Mouse (Mus musculus) ES-E14 (cell line): ENCODE measurements around the gene Ctns. TPM values are rescaled to one million over a fixed set of nuclear protein-coding genes. Genes with fewer than 3 reads are reported as not detected.

Source experiments
- DNase-seq: peaks from one replicate; pipeline ENCODE4 v3.0.0-alpha.2; 2013; ENCODE audit warnings: low read depth, low spot score
- H3K27ac ChIP-seq: 2 replicates; pipeline ENCODE4 v1.5.1; 2012; ENCODE audit warnings: low read depth, mild to moderate bottlenecking, low read length, moderate library complexity, mixed read lengths; ENCODE audit not compliant: poor library complexity, insufficient read depth, severe bottlenecking
- H3K36me3 ChIP-seq: 2 replicates; pipeline ENCODE4 v1.6.1; 2012; ENCODE audit warnings: mild to moderate bottlenecking, low read length, moderate library complexity, mixed read lengths; ENCODE audit not compliant: control insufficient read depth, poor library complexity, insufficient read depth, severe bottlenecking
- H3K4me1 ChIP-seq, 2 experiments: fragments of 150-350 bp in 1 of 2; sonication (generic) in 1 of 2; 2 replicates each; pipeline ENCODE4 v1.6.1; 2012; ENCODE audit warnings: low read length in 2 of 2, mild to moderate bottlenecking in 1 of 2, mixed read lengths in 1 of 2; ENCODE audit not compliant: control insufficient read depth in 2 of 2, insufficient read depth in 2 of 2, poor library complexity in 1 of 2
- H3K4me3 ChIP-seq, 2 experiments: fragments of 150-350 bp in 1 of 2; sonication (generic) in 1 of 2; 2 replicates each; pipeline ENCODE4 v1.5.1; 2012; ENCODE audit warnings: low read length in 2 of 2, low read depth in 1 of 2, mild to moderate bottlenecking in 1 of 2, mixed read lengths in 1 of 2; ENCODE audit not compliant: insufficient read depth in 1 of 2, poor library complexity in 1 of 2, severe bottlenecking in 1 of 2
- H3K9ac ChIP-seq: 2 replicates; pipeline ENCODE4 v1.6.1; 2012; ENCODE audit warnings: low read depth, mild to moderate bottlenecking, low read length, mixed read lengths; ENCODE audit not compliant: poor library complexity, insufficient read depth, severe bottlenecking
- H3K9me3 ChIP-seq: fragments of 150-350 bp; sonication (generic); 2 replicates; pipeline ENCODE4 v1.6.1; 2012; ENCODE audit warnings: low read depth, mild to moderate bottlenecking, low read length; ENCODE audit not compliant: control insufficient read depth, insufficient read depth
- CHD2 ChIP-seq: IDR thresholded peaks from 2 replicates; pipeline ENCODE4 v1.6.1; 2014; ENCODE audit warnings: mild to moderate bottlenecking, low read depth, low read length, inconsistent platforms
- HCFC1 ChIP-seq: IDR thresholded peaks from 2 replicates; pipeline ENCODE4 v1.6.1; 2012; ENCODE audit warnings: low read length, inconsistent platforms, borderline replicate concordance; ENCODE audit not compliant: insufficient read depth
- MAFK ChIP-seq: IDR thresholded peaks from 2 replicates; pipeline ENCODE4 v1.6.1; 2014; ENCODE audit warnings: mild to moderate bottlenecking, low read depth, low read length, inconsistent platforms; ENCODE audit not compliant: insufficient read depth
- ZC3H11A ChIP-seq: IDR thresholded peaks from 2 replicates; pipeline ENCODE4 v1.6.1; 2012; ENCODE audit warnings: low read depth, mild to moderate bottlenecking, inconsistent platforms, low read length, borderline replicate concordance
- ZNF384 ChIP-seq: IDR thresholded peaks from 2 replicates; pipeline ENCODE4 v1.6.1; 2012; ENCODE audit warnings: low read depth, low read length, inconsistent platforms
- in situ Hi-C, 2 experiments: fragments of 600-800 bp; cut with MboI; formaldehyde crosslinking; loops; one replicate each; pipeline ENCODE4 v1.15.1; 2025; ENCODE audit warnings: low sequenced_read_pairs in 2 of 2, inconsistent platforms in 1 of 2; ENCODE audit not compliant: unreplicated experiment in 2 of 2
- total RNA-seq: library from RNA; depleted of rRNA; stranded (reverse); fragments of 300-350 nt; gene quantifications from 2 replicates; pipeline ENCODE4 v1.2.3, GENCODE M21; 2012; rRNA removed

The Ctns gene
- total RNA-seq, result 15.8 and 22.1 TPM in 2 replicates

DNA sequence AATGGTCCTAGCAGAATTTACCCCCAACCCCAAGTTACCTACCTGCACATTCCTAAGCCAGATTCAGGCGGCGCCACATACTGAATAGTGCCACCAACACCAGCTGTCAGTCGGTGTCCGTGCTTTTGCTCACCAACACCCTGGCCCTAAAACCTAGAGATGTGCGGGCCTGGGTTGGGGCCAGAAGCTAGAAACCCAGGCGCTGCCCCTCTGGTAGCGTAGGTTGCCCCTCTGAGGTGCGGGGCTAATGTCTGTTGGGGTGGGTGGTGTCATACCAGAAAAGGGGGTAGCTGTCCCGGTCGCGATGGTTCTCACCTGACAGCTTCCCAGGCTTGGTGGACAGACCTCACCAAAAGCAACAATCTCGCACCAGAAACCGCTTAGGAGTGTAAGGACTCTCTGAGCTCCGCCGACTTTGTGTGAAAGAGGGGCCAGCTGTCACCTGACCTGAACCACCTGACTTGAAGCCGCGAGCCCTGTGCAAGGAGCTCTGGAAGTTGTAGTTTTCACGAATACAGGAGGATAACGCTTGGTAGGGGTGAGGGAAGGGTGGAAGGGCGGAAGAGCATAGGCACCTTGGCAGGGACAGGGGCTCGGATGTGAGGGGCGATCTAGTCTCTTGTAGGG, at the start of gene Ctns:
Gene Ctns, minus strand, starts transcription at position 440 of the 627 bp plus-strand sequence.
- no peak within 1 kb of the TSS for H3K27ac ChIP-seq
- H3K4me3 ChIP-seq, result peak within 1 kb of the TSS; percentile 81 to 96
- TF ChIP-seq MAFK, result no peak
- TF ChIP-seq HCFC1, result peak; percentile 95
- H3K9ac ChIP-seq, result peak within 1 kb of the TSS; percentile 79
- peak; percentile 77 for DNase-seq
- in situ Hi-C loops, result no loop called here
- no peaks in the 10 kb centered on the region for H3K36me3 ChIP-seq
- H3K9me3 ChIP-seq, result no peaks in the 10 kb centered on the region
- no peaks in the 10 kb centered on the region for H3K4me1 ChIP-seq

DNA sequence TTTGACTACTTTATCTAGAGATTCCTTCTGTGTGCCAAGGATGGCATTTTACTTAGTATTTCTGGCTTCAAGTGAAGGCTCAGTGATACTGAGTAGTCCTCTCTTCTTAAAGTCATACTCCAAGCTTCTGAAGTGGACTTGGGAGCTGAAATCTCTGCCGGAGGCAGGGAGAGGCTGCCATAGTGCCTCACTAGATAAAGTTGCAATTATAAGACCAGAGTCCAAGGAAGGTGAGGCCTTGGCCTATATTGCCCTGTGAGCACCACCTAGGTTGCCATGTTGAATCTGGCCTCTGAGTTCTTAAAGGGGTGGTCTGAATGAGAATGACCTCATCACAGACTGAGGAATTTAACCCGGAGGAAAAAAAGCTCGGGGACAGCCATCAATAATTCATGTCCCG, 43.9 kb upstream of the Ctns start:
- no peak for DNase-seq
- no peak for TF ChIP-seq ZC3H11A
- no peak for TF ChIP-seq MAFK
- no peak for TF ChIP-seq ZNF384
- no peak for TF ChIP-seq CHD2
- Histone ChIP-seq H3K9me3 (no peaks in the 10 kb centered on the region), H3K9ac (no peak overlapping the region), H3K36me3 (no peaks in the 10 kb centered on the region), H3K4me3 (no peak overlapping the region), H3K4me1 (no peaks in the 10 kb centered on the region), H3K27ac (no peak overlapping the region)
- in situ Hi-C loops, result no loop called here

DNA sequence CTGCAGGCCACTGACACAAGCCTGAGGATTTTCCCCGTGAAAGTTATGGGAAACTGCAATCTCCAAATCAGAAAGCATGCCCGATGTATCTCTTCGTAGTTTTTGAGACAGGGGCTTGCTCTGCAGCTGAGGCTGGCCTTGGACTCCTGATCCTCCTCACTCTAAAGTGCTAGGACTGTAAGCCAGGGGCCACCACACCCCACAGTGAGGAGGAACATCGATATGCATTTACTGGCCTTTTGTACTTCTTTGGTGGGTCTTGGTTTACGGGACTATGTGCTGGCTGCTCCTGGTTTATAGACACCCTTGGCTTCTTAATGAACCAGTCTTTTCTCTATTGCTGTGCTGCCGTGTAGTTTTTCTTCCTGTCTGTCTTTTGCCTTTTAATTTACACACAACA, 43.4 kb upstream of the Ctns start:
- in situ Hi-C loops, result no loop called here
- no peaks in the 10 kb centered on the region for H3K4me1 ChIP-seq
- H3K27ac ChIP-seq, result no peak overlapping the region
- H3K9ac ChIP-seq, result no peak overlapping the region
- TF ChIP-seq MAFK (no peak), ZNF384 (no peak), CHD2 (no peak), HCFC1 (no peak), ZC3H11A (no peak)
- no peak overlapping the region for H3K4me3 ChIP-seq
- H3K36me3 ChIP-seq, result no peaks in the 10 kb centered on the region
- DNase-seq, result no peak
- no peaks in the 10 kb centered on the region for H3K9me3 ChIP-seq

DNA sequence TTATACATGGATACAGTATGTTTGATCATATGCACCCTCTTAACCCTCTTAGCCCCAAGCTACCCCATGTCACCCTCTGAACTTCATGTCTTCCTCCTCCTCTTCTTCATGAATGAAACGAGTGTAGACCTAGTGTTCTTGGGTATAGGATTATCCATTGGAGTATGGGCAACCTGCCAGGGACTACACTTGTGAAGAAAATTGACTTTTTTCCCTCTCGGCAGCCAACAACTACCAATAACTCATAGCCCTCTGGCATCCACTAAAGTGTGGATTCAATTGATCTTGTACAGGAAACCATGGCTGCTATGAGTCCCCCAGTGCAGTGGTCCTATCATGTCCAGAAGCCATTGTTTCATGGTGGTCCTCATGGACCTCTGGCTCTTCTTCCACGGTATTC, 37.9 kb upstream of the Ctns start:
- no peaks in the 10 kb centered on the region for H3K4me1 ChIP-seq
- H3K9ac ChIP-seq, result no peak overlapping the region
- TF ChIP-seq MAFK (no peak), ZC3H11A (no peak), ZNF384 (no peak)
- H3K27ac ChIP-seq, result no peak overlapping the region
- no peaks in the 10 kb centered on the region for H3K9me3 ChIP-seq
- in situ Hi-C loops, result no loop called here
- DNase-seq, result no peak
- H3K36me3 ChIP-seq, result no peaks in the 10 kb centered on the region
- H3K4me3 ChIP-seq, result no peak overlapping the region

DNA sequence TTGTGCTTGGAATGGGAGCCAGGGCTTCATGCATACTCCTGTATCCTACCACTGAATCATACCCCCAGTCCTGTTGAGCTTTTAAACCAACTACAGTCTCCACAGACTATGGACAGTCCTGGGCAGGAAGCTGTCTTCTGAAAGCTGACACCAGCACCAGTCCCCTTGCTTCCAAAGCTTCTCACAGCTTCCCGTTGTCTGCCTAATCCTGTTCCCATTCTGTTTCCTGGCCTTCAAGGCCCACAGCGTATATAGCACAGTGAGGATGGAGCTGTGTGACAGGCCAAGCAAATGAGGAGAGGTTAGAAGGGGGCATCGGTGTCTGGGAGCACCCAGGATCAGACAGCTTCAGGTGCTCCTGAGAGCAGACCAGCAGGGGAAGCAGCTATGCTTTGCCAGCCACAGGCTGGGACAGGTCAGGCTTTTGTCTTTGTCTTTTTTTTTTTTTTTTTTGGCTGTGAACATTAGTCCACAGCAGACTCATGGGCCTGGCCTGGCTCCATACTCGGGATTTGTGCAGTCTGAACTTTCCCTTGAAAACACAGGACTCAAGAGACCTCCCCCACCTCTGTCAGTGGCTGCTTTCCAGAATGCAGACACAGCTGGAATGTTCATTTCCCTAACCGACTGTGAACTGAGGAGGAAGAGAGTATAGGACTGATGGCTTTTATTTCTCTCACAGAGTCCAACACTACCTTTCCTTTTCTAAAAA, 37.3 kb upstream of the Ctns start:
- H3K9ac ChIP-seq, result no peak overlapping the region
- in situ Hi-C loops, result no loop called here
- no peak overlapping the region for H3K4me3 ChIP-seq
- H3K4me1 ChIP-seq, result no peaks in the 10 kb centered on the region
- H3K27ac ChIP-seq, result no peak overlapping the region
- H3K36me3 ChIP-seq, result no peaks in the 10 kb centered on the region
- TF ChIP-seq ZC3H11A (no peak), MAFK (no peak), HCFC1 (no peak), ZNF384 (no peak), CHD2 (no peak)
- no peaks in the 10 kb centered on the region for H3K9me3 ChIP-seq
- DNase-seq, result no peak
